Mouse (Mus musculus) G1E (cell line): Measurements from ENCODE around the gene Nckap5. TPM values are rescaled to one million over a fixed set of nuclear protein-coding genes. Genes with fewer than 3 reads are reported as not detected.

ENCODE experiments used
- ATAC-seq: 2 replicates; pipeline ENCODE4 v1.8.0; 2016; ENCODE audit warnings: mild to moderate bottlenecking; ENCODE audit not compliant: insufficient number of reproducible peaks, poor library complexity, low FRiP score, severe bottlenecking; ENCODE audit errors: extremely low read depth
- DNase-seq: peaks from one replicate; pipeline ENCODE4 v3.0.0; 2012; ENCODE audit warnings: low spot score
- H3K27me3 ChIP-seq: 2 replicates; pipeline ENCODE4 v1.6.1; 2012; ENCODE audit warnings: mild to moderate bottlenecking, low read length, inconsistent platforms; ENCODE audit not compliant: insufficient read depth
- H3K36me3 ChIP-seq: replicated peaks from 2 replicates; pipeline ENCODE3; 2012; ENCODE audit warnings: mild to moderate bottlenecking, inconsistent platforms
- H3K4me1 ChIP-seq: 2 replicates; pipeline ENCODE4 v1.6.1; 2012; ENCODE audit warnings: low read depth, low read length, inconsistent platforms, mixed read lengths; ENCODE audit not compliant: insufficient read depth
- H3K4me3 ChIP-seq: 2 replicates; pipeline ENCODE4 v1.5.1; 2012; ENCODE audit warnings: low read depth, mild to moderate bottlenecking, inconsistent platforms, low read length, moderate library complexity, mixed read lengths
- H3K9me3 ChIP-seq: replicated peaks from 2 replicates; pipeline ENCODE4 v1.6.1; 2012; ENCODE audit warnings: inconsistent platforms
- CTCF ChIP-seq: IDR thresholded peaks from 2 replicates; pipeline ENCODE4 v1.5.1; 2012; ENCODE audit warnings: low read depth, low read length, inconsistent platforms, mixed read lengths
- GATA1 ChIP-seq: IDR thresholded peaks from 2 replicates; pipeline ENCODE4 v1.6.1; 2012; ENCODE audit warnings: borderline replicate concordance, low read length, inconsistent platforms, mixed read lengths
- GATA2 ChIP-seq: IDR thresholded peaks from 2 replicates; pipeline ENCODE4 v1.6.1; 2012; ENCODE audit warnings: low read depth, low read length, inconsistent platforms, borderline replicate concordance
- POLR2AphosphoS5 ChIP-seq: IDR thresholded peaks from 2 replicates; pipeline ENCODE4 v1.6.1; 2012; ENCODE audit warnings: low read depth, low read length, inconsistent platforms; ENCODE audit not compliant: insufficient replicate concordance
- TAL1 ChIP-seq: conservative IDR thresholded peaks from 2 replicates; pipeline ENCODE4 v1.6.1; 2012; ENCODE audit warnings: low read depth, low read length, inconsistent platforms, mixed read lengths
- polyA plus RNA-seq: library from polyadenylated mRNA; stranded (reverse); fragments of >175 nt; gene quantifications from 2 replicates; pipeline ENCODE4 v1.2.3, GENCODE M21; 2012
- total RNA-seq, 2 experiments: library from RNA; stranded (forward) in 1 of 2; stranded (reverse) in 1 of 2; fragments of 200-1000 nt in 1 of 2; fragments of >200 nt in 1 of 2; fragmentation: Nextera tagmentation in 1 of 2; gene quantifications; 2 replicates each; pipeline ENCODE4 v1.2.3; 2014 to 2017

The Nckap5 gene
- total and polyA plus RNA-seq, 3 experiments: 0.15 to 0.44 TPM; not detected in 1

DNA sequence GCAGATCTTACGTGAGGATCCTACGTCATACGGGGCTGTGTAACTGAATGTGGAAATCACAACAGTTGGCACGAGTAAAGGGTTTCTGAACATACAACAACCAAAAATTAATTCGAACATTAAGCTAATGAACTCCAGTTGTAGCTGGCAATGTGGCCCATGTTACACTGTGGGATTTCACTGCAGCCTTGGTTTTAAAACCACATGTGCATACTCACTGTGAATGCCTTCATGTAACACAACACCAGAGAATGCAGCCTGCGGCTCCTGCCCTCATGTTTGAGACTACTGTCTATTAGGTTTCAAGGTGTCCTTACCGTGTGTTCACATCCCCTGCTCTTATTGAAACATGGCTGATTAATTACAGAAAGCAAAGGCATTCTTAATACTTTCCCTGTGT, 269.7 kb downstream of the Nckap5 start:
- no peaks in the 10 kb centered on the region for H3K36me3 ChIP-seq
- H3K27me3 ChIP-seq: no peaks in the 10 kb centered on the region
- peaks cover 29% of the 10 kb centered on the region for H3K9me3 ChIP-seq
- H3K4me3 ChIP-seq: no peak overlapping the region
- DNase-seq: no peak
- ATAC-seq: no peak
- no peak for TF ChIP-seq CTCF
- TF ChIP-seq GATA2: no peak
- TF ChIP-seq GATA1: no peak
- TF ChIP-seq POLR2AphosphoS5: no peak
- no peak for TF ChIP-seq TAL1
- H3K4me1 ChIP-seq: no peaks in the 10 kb centered on the region

DNA sequence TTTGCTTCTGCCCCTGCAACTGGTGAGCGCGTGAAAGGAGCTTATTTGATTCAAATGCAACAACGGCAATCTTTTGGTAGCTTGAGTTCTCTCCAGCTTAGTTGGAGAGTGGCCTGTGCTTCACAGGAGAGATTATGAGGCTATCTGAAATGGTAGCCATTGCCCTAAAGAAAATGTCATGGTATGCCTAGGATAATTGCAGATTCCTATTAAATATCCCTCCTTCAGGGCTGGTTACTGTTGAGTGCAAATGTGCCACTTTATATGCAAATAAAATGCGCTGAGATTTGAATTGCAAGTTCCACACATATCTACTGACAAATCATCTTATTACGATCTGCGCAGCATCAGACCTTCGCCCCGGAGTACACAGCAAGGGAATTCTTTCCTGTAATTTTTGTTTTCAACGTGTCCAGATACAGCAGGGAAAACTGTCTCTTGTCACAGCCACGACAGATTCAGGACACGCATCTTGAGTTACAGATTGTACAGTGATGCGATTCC, 272.8 kb downstream of the Nckap5 start:
- ATAC-seq (no peak), DNase-seq (no peak)
- peaks cover 39% of the 10 kb centered on the region for H3K9me3 ChIP-seq
- TF ChIP-seq GATA2 (no peak), CTCF (no peak), TAL1 (no peak), POLR2AphosphoS5 (no peak), GATA1 (no peak)
- no peak overlapping the region for H3K4me3 ChIP-seq
- no peaks in the 10 kb centered on the region for H3K4me1 ChIP-seq
- no peaks in the 10 kb centered on the region for H3K36me3 ChIP-seq
- no peaks in the 10 kb centered on the region for H3K27me3 ChIP-seq

DNA sequence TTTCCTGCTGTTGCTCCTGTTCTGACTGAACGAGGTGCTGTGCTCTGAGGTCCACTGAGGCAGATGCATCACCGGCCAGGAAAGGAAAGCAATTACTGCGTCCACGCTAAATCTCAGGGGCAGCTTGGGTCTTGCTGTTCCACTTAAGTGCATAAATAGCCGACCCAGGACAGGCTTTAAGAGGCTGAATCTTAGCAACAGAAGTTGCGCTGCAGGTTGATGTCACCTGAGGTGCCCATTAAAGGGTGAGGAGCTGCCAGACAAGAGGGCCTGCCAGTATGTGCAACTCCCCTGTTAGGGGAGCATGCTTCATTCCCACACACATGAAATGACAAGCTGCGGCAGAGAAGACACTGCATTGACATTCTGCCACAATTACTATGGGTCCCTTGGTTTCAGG, 282.6 kb downstream of the Nckap5 start:
- Histone ChIP-seq H3K36me3 (no peaks in the 10 kb centered on the region), H3K9me3 (peaks cover 24% of the 10 kb centered on the region), H3K27me3 (no peaks in the 10 kb centered on the region), H3K4me3 (no peak overlapping the region), H3K4me1 (no peaks in the 10 kb centered on the region)
- no peak for TF ChIP-seq POLR2AphosphoS5
- TF ChIP-seq CTCF: no peak
- TF ChIP-seq TAL1: no peak
- no peak for TF ChIP-seq GATA1
- TF ChIP-seq GATA2: no peak
- no peak for DNase-seq
- no peak for ATAC-seq

DNA sequence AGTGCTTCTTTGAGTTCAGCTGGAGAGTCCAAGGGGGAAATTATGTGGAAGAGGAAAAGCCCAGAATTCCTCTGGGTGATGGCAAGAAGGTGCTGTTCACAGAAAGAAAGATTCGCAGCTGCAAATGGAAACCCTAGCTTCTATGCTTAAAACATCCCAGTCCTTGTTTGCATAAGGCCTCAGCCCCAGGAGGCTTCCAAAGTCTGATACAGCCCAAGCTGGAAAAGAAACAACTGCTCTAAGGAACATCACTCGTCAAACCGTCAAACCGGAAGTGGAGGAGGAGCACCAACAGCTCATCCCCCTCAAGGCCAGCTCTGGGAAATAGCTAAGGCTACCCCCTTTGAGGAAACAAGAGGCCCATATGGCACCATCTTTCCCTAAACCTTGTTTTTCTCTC, 286.1 kb downstream of the Nckap5 start:
- peaks cover 33% of the 10 kb centered on the region for H3K9me3 ChIP-seq
- H3K27me3 ChIP-seq: no peaks in the 10 kb centered on the region
- TF ChIP-seq POLR2AphosphoS5: no peak
- TF ChIP-seq GATA2: no peak
- TF ChIP-seq TAL1: no peak
- no peak for TF ChIP-seq CTCF
- no peak for TF ChIP-seq GATA1
- H3K4me1 ChIP-seq: no peaks in the 10 kb centered on the region
- DNase-seq (no peak), ATAC-seq (no peak)
- H3K36me3 ChIP-seq: no peaks in the 10 kb centered on the region
- no peak overlapping the region for H3K4me3 ChIP-seq

DNA sequence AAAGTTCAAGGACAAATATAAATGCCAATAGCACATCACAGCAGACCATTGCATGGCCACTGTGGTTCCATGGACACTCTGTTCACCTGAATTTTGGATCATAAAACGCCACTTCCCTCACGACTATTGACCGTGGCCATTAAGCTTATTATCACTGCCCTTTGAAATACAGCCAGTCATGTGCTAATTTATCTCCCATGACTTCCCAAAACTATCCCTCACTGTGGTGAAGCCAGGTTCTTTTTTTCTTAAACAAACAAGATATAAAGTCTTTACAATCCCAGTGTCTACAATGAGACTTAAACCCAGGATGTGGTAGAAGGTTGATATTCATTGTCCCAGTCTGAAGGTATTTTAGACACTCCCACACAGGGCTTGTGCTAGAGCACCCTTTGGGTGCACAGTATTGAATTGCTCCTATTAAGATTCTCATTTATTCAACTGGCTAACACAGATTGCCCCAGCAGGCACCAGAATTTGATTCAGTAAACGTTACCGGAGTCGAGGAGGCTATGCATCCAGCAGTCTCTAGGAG, 293.3 kb downstream of the Nckap5 start:
- peaks cover 24% of the 10 kb centered on the region for H3K9me3 ChIP-seq
- no peaks in the 10 kb centered on the region for H3K4me1 ChIP-seq
- no peaks in the 10 kb centered on the region for H3K36me3 ChIP-seq
- H3K4me3 ChIP-seq: no peak overlapping the region
- no peaks in the 10 kb centered on the region for H3K27me3 ChIP-seq
- ATAC-seq: no peak
- no peak for TF ChIP-seq CTCF
- no peak for TF ChIP-seq TAL1
- TF ChIP-seq POLR2AphosphoS5: no peak
- no peak for TF ChIP-seq GATA2
- no peak for TF ChIP-seq GATA1
- DNase-seq: no peak

DNA sequence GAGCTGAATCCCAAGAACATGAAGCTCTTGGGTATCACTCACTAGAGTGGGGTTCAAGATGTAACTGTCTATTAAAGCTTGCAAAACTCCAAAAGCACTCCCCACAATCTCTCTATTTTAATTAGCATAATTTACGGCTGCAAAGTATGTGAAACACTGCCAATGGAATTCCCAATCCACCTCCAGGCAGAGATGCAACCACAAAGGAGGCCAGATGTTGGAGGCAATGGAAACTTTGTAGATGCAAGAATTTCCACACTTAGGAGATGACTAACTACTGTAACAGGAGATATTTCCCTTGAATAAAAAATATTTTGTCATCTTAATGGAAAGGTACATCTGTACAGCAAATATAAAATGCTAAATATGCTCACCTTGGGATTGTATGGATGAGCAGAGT, 295.1 kb downstream of the Nckap5 start:
- Histone ChIP-seq H3K36me3 (no peaks in the 10 kb centered on the region), H3K27me3 (no peaks in the 10 kb centered on the region), H3K4me1 (no peaks in the 10 kb centered on the region), H3K4me3 (no peak overlapping the region), H3K9me3 (peaks cover 15% of the 10 kb centered on the region)
- ATAC-seq (no peak), DNase-seq (no peak)
- no peak for TF ChIP-seq CTCF
- TF ChIP-seq POLR2AphosphoS5: no peak
- TF ChIP-seq GATA1: no peak
- TF ChIP-seq GATA2: no peak
- TF ChIP-seq TAL1: no peak

GRCm38 (mm10) chr1:126534046-126534445, 296.6 kb downstream of the Nckap5 start:
- DNase-seq: no peak
- TF ChIP-seq POLR2AphosphoS5: no peak
- no peak for TF ChIP-seq TAL1
- no peak for TF ChIP-seq GATA2
- no peak for TF ChIP-seq CTCF
- TF ChIP-seq GATA1: no peak
- Histone ChIP-seq H3K27me3 (no peaks in the 10 kb centered on the region), H3K4me1 (no peaks in the 10 kb centered on the region), H3K36me3 (no peaks in the 10 kb centered on the region), H3K9me3 (peaks cover 5% of the 10 kb centered on the region), H3K4me3 (no peak overlapping the region)
- no peak for ATAC-seq
